ENCODE assay signal across 9 mouse cellular contexts in the genomic region with DNA sequence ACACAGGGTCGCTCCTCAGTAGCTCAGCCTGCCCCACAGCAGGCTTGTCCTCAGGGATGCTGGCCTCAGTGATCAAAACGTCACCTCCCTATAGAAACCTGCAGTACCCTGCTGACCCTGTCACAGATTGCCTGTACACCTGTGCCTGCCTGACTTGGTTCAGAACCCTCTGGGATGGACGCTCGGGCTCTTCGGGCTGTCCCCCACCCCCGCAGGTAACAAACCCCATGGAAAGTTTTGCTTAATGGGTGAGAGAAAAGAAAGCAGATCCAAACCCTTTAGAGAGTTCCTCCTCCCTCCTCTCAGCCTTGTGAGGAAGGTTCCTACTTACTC. TPM values are rescaled to one million over a fixed set of nuclear protein-coding genes. Genes with fewer than 3 reads are reported as not detected.
A peak's percentile ranks its signal among the peaks of the same experiment; 100 is the strongest.
DNase-seq lines count a peak whose midpoint lies in the region; ATAC-seq lines count a peak whose summit lies in the region.
"Had no signal": no experiment of that assay in that cellular context is flagged by ENCODE, and none has a peak within 500 bp of the region (broad histone marks: within the 10 kb centered on the region; RNA-seq: fewer than 3 reads in every experiment).

No protein-coding gene starts in this region.

- peaks cover 11% of the 10 kb centered on the region for H3K27me3 ChIP-seq in liver, embryonic 11.5 days (replicated peaks; ENCODE audit: control insufficient read depth, insufficient read depth, low read length)
- H3K27me3 ChIP-seq in intestine, embryonic 16.5 days (replicated peaks; ENCODE audit: control insufficient read depth, insufficient read depth, low read length), result no peaks in the 10 kb centered on the region
- H3K27me3 ChIP-seq in neural tube, embryonic 13.5 days, result peaks cover 3% of the 10 kb centered on the region; the same call in 1 of the 2 replicates

- H3K4me1 ChIP-seq in liver, embryonic 11.5 days (replicated peaks; ENCODE audit: control insufficient read depth, insufficient read depth, low read length), result peaks cover 5% of the 10 kb centered on the region
- peaks cover 13% of the 10 kb centered on the region for H3K4me1 ChIP-seq in intestine, embryonic 16.5 days (ENCODE audit: control insufficient read depth, insufficient read depth, low read length)
- H3K4me1 ChIP-seq in neural tube, embryonic 13.5 days (replicated peaks), result peaks cover 28% of the 10 kb centered on the region

- H3K9me3 ChIP-seq in liver, embryonic 11.5 days (ENCODE audit: control insufficient read depth, low read length), result no peaks in the 10 kb centered on the region
- no peaks in the 10 kb centered on the region for H3K9me3 ChIP-seq in intestine, embryonic 16.5 days (ENCODE audit: control insufficient read depth, low read length)
- peaks cover 5% of the 10 kb centered on the region; the same call in 1 of the 2 replicates for H3K9me3 ChIP-seq in neural tube, embryonic 13.5 days

- H3K4me2 ChIP-seq in liver, embryonic 11.5 days, result peak overlapping the region; percentile 55
- H3K4me2 ChIP-seq in intestine, embryonic 16.5 days (ENCODE audit: low read depth, low read length), result peak overlapping the region; percentile 56
- peak overlapping the region; percentile 56 for H3K4me2 ChIP-seq in neural tube, embryonic 13.5 days

- ATAC-seq in liver, embryonic 11.5 days (replicated peaks; ENCODE audit: low FRiP score), result no peak
- ATAC-seq in erythroid progenitor cell, adult 5-6 weeks (replicated peaks; ENCODE audit: low FRiP score, poor library complexity, severe bottlenecking), result 0 out of 2 replicates have a peak, but pooled peaks have one; percentile 14
- ATAC-seq in intestine, embryonic 16.5 days, result no peak
- no peak; the same call in 1 of the 2 replicates for ATAC-seq in neural tube, embryonic 13.5 days (ENCODE audit: low read depth)
- no peak for ATAC-seq in monocyte, adult 5-6 weeks (replicated peaks; ENCODE audit: insufficient number of reproducible peaks, low FRiP score, low TSS enrichment, poor library complexity, severe bottlenecking)

- no peak for DNase-seq in liver, embryonic 11.5 days (ENCODE audit: low spot score)
- DNase-seq in liver, result no peak
- DNase-seq in right cerebral cortex, postnatal 4 days, result no peak
- no peak for DNase-seq in spleen, postnatal 10 days (ENCODE audit: low spot score in 2 of 2)
- DNase-seq: layer of hippocampus, adult 9-11 months had no signal

- H3K9ac ChIP-seq in liver, embryonic 11.5 days (ENCODE audit: low read depth, low read length), result no peak overlapping the region
- H3K9ac ChIP-seq in intestine, embryonic 16.5 days (ENCODE audit: low read depth, low read length), result peak overlapping the region; percentile 60
- peak overlapping the region; percentile 68 for H3K9ac ChIP-seq in neural tube, embryonic 13.5 days

- H3K4me3 ChIP-seq in liver, embryonic 11.5 days (ENCODE audit: low read depth, low read length), result no peak overlapping the region
- peak overlapping the region; percentile 28 for H3K4me3 ChIP-seq in intestine, embryonic 16.5 days (ENCODE audit: low read length)
- peak overlapping the region; percentile 26; the same call in 1 of the 2 replicates for H3K4me3 ChIP-seq in neural tube, embryonic 13.5 days

- WGBS in liver, embryonic 11.5 days, result 28% methylated on average over 6 of the region's 6 CpGs
- WGBS in intestine, embryonic 16.5 days, result 33% methylated on average over 5 of the region's 6 CpGs
- 20% methylated on average over 6 of the region's 6 CpGs for WGBS in neural tube, embryonic 13.5 days

- H3K27ac ChIP-seq in liver, embryonic 11.5 days (ENCODE audit: low read depth, low read length), result no peak overlapping the region
- H3K27ac ChIP-seq in intestine, embryonic 16.5 days (ENCODE audit: low read length), result no peak overlapping the region
- peak overlapping the region; percentile 64 for H3K27ac ChIP-seq in neural tube, embryonic 13.5 days (replicated peaks)

- H3K36me3 ChIP-seq in liver, embryonic 11.5 days (ENCODE audit: control insufficient read depth, insufficient read depth, low read length), result no peaks in the 10 kb centered on the region
- H3K36me3 ChIP-seq in intestine, embryonic 16.5 days (ENCODE audit: control insufficient read depth, insufficient read depth, low read length), result no peaks in the 10 kb centered on the region
- no peaks in the 10 kb centered on the region for H3K36me3 ChIP-seq in neural tube, embryonic 13.5 days

RNA-seq across cellular contexts. Expression of a gene that starts 10.2 kb away (rescaled TPM):
- polyA plus RNA-seq in liver, embryonic 11.5 days (2014; fragmentation: Nextera tagmentation; extraction: Ambion mirVana), result 7.1 and 7.4 TPM in 2 replicates
- total RNA-seq in erythroid progenitor cell, adult 5-6 weeks (2015; ENCODE audit: low replicate concordance), result 0.36 and 1.3 TPM in 2 replicates
- total RNA-seq in erythroid progenitor cell, adult 5-6 weeks (2017; ENCODE audit: low replicate concordance), result 0.64 and 5.1 TPM in 2 replicates
- 7.2 and 7.4 TPM in 2 replicates for polyA plus RNA-seq in intestine, embryonic 16.5 days (2015; fragmentation: Nextera tagmentation; extraction: Ambion mirVana)
- polyA plus RNA-seq in neural tube, embryonic 13.5 days (2015; fragmentation: Nextera tagmentation; extraction: Ambion mirVana), result 7.9 TPM in 2 replicates
- total RNA-seq in monocyte, adult 5-6 weeks (2017), result 21.4 to 41.3 TPM (median 32.1 TPM) in 3 replicates

RNA-seq across cellular contexts. Expression of a gene that starts 25.1 kb away (rescaled TPM):
- polyA plus RNA-seq in liver, embryonic 11.5 days (2014; fragmentation: Nextera tagmentation; extraction: Ambion mirVana), result 4.7 and 5.2 TPM in 2 replicates
- not detected in 2 replicates for total RNA-seq in erythroid progenitor cell, adult 5-6 weeks (2015; ENCODE audit: low replicate concordance)
- total RNA-seq in erythroid progenitor cell, adult 5-6 weeks (2017; ENCODE audit: low replicate concordance), result not detected in 2 replicates
- 4.5 and 4.6 TPM in 2 replicates for polyA plus RNA-seq in intestine, embryonic 16.5 days (2015; fragmentation: Nextera tagmentation; extraction: Ambion mirVana)
- polyA plus RNA-seq in neural tube, embryonic 13.5 days (2015; fragmentation: Nextera tagmentation; extraction: Ambion mirVana), result 2.3 and 2.6 TPM in 2 replicates
- total RNA-seq in monocyte, adult 5-6 weeks (2017), result not detected in 3 replicates
